Comparison of ENCODE assay signal across 8 mouse cellular contexts in genomic region chr10:53750955-53751652, GRCm38 (mm10). TPM values are rescaled to one million over a fixed set of nuclear protein-coding genes. Genes with fewer than 3 reads are reported as not detected.
DNase-seq lines count a peak whose midpoint lies in the region; ATAC-seq and TF ChIP-seq lines count a peak whose summit lies in the region.

Fam184a (minus strand) TSS chr10:53751123.

- no peak within 1 kb of the TSS for H3K27ac ChIP-seq in spleen, adult 2 months (ENCODE audit: insufficient read depth, low read length)
- H3K27ac ChIP-seq in forebrain, embryonic 10.5 days, result peak within 1 kb of the TSS; percentile 87
- no peak within 1 kb of the TSS for H3K27ac ChIP-seq in heart, embryonic 13.5 days (replicated peaks)
- H3K27ac ChIP-seq in kidney, postnatal 0 days, result peak within 1 kb of the TSS; percentile 20; the same call in 1 of the 2 replicates
- peak within 1 kb of the TSS; percentile 72 for H3K27ac ChIP-seq in midbrain, postnatal 0 days (ENCODE audit: low read depth, low read length)

- peak within 1 kb of the TSS; percentile 93 for H3K4me2 ChIP-seq in heart, embryonic 13.5 days
- peak within 1 kb of the TSS; percentile 97 for H3K4me2 ChIP-seq in kidney, postnatal 0 days (ENCODE audit: low read length)
- H3K4me2 ChIP-seq in midbrain, postnatal 0 days (ENCODE audit: low read depth, low read length, poor library complexity, severe bottlenecking), result peak within 1 kb of the TSS; percentile 85

- ATAC-seq in heart, embryonic 13.5 days (ENCODE audit: extremely low read depth, insufficient number of reproducible peaks, low FRiP score, low TSS enrichment), result peak; percentile 62
- peak; percentile 82 for ATAC-seq in kidney, postnatal 0 days (replicated peaks; ENCODE audit: low FRiP score, low read depth)
- ATAC-seq in midbrain, postnatal 0 days (ENCODE audit: low FRiP score), result peak; percentile 94

- 8% methylated on average over 67 of the region's 71 CpGs for WGBS in spleen, adult 2 months
- 4% methylated on average over 54 of the region's 71 CpGs for WGBS in forebrain, embryonic 10.5 days
- WGBS in heart, embryonic 13.5 days, result 2% methylated on average over 41 of the region's 71 CpGs
- 4% methylated on average over 60 of the region's 71 CpGs for WGBS in kidney, postnatal 0 days
- 2% methylated on average over 33 of the region's 71 CpGs for WGBS in midbrain, postnatal 0 days

- no peaks in the 10 kb centered on the region for H3K36me3 ChIP-seq in spleen, adult 2 months (ENCODE audit: control insufficient read depth, insufficient read depth, low read length)
- no peaks in the 10 kb centered on the region for H3K36me3 ChIP-seq in forebrain, embryonic 10.5 days (replicated peaks)
- no peaks in the 10 kb centered on the region for H3K36me3 ChIP-seq in heart, embryonic 13.5 days
- H3K36me3 ChIP-seq in kidney, postnatal 0 days (ENCODE audit: insufficient read depth, low read length), result no peaks in the 10 kb centered on the region
- H3K36me3 ChIP-seq in midbrain, postnatal 0 days (ENCODE audit: insufficient read depth, low read length), result no peaks in the 10 kb centered on the region

- peak within 1 kb of the TSS; percentile 41; the same call in 1 of the 2 replicates for H3K4me3 ChIP-seq in spleen, adult 2 months (ENCODE audit: extremely low read depth, insufficient read depth, insufficient read length)
- H3K4me3 ChIP-seq in forebrain, embryonic 10.5 days, result peak within 1 kb of the TSS; percentile 87
- peak within 1 kb of the TSS; percentile 86 for H3K4me3 ChIP-seq in heart, embryonic 13.5 days
- H3K4me3 ChIP-seq in kidney, postnatal 0 days (replicated peaks; ENCODE audit: low read depth, low read length), result peak within 1 kb of the TSS; percentile 74
- H3K4me3 ChIP-seq in midbrain, postnatal 0 days (ENCODE audit: low read depth, low read length), result peak within 1 kb of the TSS; percentile 85

- no peaks in the 10 kb centered on the region for H3K9me3 ChIP-seq in forebrain, embryonic 10.5 days
- H3K9me3 ChIP-seq in heart, embryonic 13.5 days, result no peaks in the 10 kb centered on the region
- H3K9me3 ChIP-seq in kidney, postnatal 0 days (replicated peaks; ENCODE audit: low read length), result no peaks in the 10 kb centered on the region
- no peaks in the 10 kb centered on the region for H3K9me3 ChIP-seq in midbrain, postnatal 0 days (ENCODE audit: low read length)

- DNase-seq in spleen, adult 2 months (ENCODE audit: low read depth in 1 of 2, low spot score in 2 of 2), result no peak
- no peak for DNase-seq in spleen, adult 12 weeks (ENCODE audit: low spot score)
- DNase-seq in forebrain, embryonic 10.5 days (ENCODE audit: extremely low spot score, low spot score), result peak; percentile 64
- DNase-seq in kidney, postnatal 0 days (ENCODE audit: low spot score), result peak; percentile 77
- DNase-seq in liver, result peak; percentile 37
- peak; percentile 90 for DNase-seq in midbrain, postnatal 0 days (ENCODE audit: low spot score)
- DNase-seq in telencephalon, adult 2 months (ENCODE audit: low read depth, low spot score), result peak; percentile 86

- H3K9ac ChIP-seq in heart, embryonic 13.5 days, result peak within 1 kb of the TSS; percentile 88
- H3K9ac ChIP-seq in kidney, postnatal 0 days (ENCODE audit: low read depth, low read length), result peak within 1 kb of the TSS; percentile 73
- H3K9ac ChIP-seq in midbrain, postnatal 0 days (replicated peaks; ENCODE audit: low read length, poor library complexity, severe bottlenecking), result peak within 1 kb of the TSS; percentile 81

- no peak for TF ChIP-seq CTCF in spleen, adult 2 months (IDR thresholded peaks at IDR 0.05; ENCODE audit: extremely low read depth, insufficient read depth, insufficient read length, insufficient replicate concordance)
- no peak for TF ChIP-seq CTCF in kidney, postnatal 0 days (IDR thresholded peaks at IDR 0.05; ENCODE audit: low read depth)
- no peak for TF ChIP-seq CTCF in midbrain, postnatal 0 days (IDR thresholded peaks at IDR 0.05)

- peaks cover 4% of the 10 kb centered on the region; the same call in 1 of the 2 replicates for H3K4me1 ChIP-seq in spleen, adult 2 months (ENCODE audit: control insufficient read depth, insufficient read depth, insufficient read length)
- H3K4me1 ChIP-seq in forebrain, embryonic 10.5 days, result peaks cover 19% of the 10 kb centered on the region
- peaks cover 18% of the 10 kb centered on the region for H3K4me1 ChIP-seq in heart, embryonic 13.5 days
- H3K4me1 ChIP-seq in kidney, postnatal 0 days (replicated peaks; ENCODE audit: insufficient read depth, low read length), result 0 out of 2 replicates have a peak, but pooled peaks cover 5% of the 10 kb centered on the region
- peaks cover 9% of the 10 kb centered on the region for H3K4me1 ChIP-seq in midbrain, postnatal 0 days (ENCODE audit: insufficient read depth, low read length)

- peaks cover 9% of the 10 kb centered on the region for H3K27me3 ChIP-seq in spleen, adult 2 months (ENCODE audit: control insufficient read depth, insufficient read depth, low read length)
- H3K27me3 ChIP-seq in forebrain, embryonic 10.5 days (ENCODE audit: poor library complexity, severe bottlenecking), result peaks cover 25% of the 10 kb centered on the region
- H3K27me3 ChIP-seq in heart, embryonic 13.5 days (replicated peaks), result peaks cover 20% of the 10 kb centered on the region
- no peaks in the 10 kb centered on the region for H3K27me3 ChIP-seq in kidney, postnatal 0 days (ENCODE audit: insufficient read depth, low read length)
- H3K27me3 ChIP-seq in midbrain, postnatal 0 days (ENCODE audit: insufficient read depth, low read length), result no peaks in the 10 kb centered on the region

- TF ChIP-seq POLR2A in spleen, adult 2 months (IDR thresholded peaks at IDR 0.05; ENCODE audit: low read depth, low read length), result no peak

RNA-seq across cellular contexts. Expression of gene Fam184a, which starts in this region (rescaled TPM):
- polyA plus RNA-seq in spleen, adult 2 months (2012; rRNA removed), result 0.11 and 0.18 TPM in 2 replicates
- polyA plus RNA-seq in forebrain, embryonic 10.5 days (2016; fragmentation: Nextera tagmentation; extraction: Ambion mirVana), result 3.8 and 6.4 TPM in 2 replicates
- polyA plus RNA-seq in heart, embryonic 13.5 days (2015; fragmentation: Nextera tagmentation; extraction: Ambion mirVana), result 2.5 and 3.8 TPM in 2 replicates
- 4.6 and 5.0 TPM in 2 replicates for polyA plus RNA-seq in kidney, postnatal 0 days (2015; fragmentation: Nextera tagmentation; extraction: Ambion mirVana)
- total RNA-seq in midbrain, postnatal 0 days (2014; rRNA removed), result 14.7 and 24.0 TPM in 2 replicates
- 14.6 and 14.8 TPM in 2 replicates for polyA plus RNA-seq in midbrain, postnatal 0 days (2015; fragmentation: Nextera tagmentation; extraction: Ambion mirVana)

Comparison
In these comparisons a context has a peak if more than half of its experiments do, and no peak if none do; other contexts are left out.
1. DNase-seq: peak in forebrain, embryonic 10.5 days (single experiment), kidney, postnatal 0 days (single experiment), liver (single experiment), midbrain, postnatal 0 days (single experiment) and telencephalon, adult 2 months (single experiment); none in spleen, adult 2 months (0 of 2) and spleen, adult 12 weeks (single experiment).
2. H3K27ac ChIP-seq: peak in forebrain, embryonic 10.5 days (single experiment), kidney, postnatal 0 days (single experiment) and midbrain, postnatal 0 days (single experiment); none in spleen, adult 2 months (single experiment) and heart, embryonic 13.5 days (single experiment).
3. Peak in every context shown above with its lines, with median percentiles within 50 percentile points of each other: H3K4me3 ChIP-seq, ATAC-seq, H3K4me2 ChIP-seq and H3K9ac ChIP-seq.